ENCODE assay signal across 9 mouse cellular contexts in the genomic region with DNA sequence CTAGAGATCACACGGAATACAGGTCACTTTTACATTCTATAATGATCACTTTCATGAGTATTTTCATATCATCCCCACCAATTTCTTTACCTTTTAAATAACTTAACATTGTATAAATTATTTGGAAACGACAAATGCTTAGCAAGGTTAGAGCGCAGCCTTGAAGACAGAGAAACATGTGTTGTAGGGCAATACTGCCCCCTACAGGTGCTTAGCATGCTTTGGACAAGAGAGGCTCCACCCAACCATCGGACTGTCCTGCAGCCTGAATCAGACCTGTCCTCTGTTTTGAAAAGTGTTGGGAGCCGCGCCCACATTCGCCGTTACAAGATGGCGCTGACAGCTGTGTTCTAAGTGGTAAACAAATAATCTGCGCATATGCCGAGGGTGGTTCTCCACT. TPM values are rescaled to one million over a fixed set of nuclear protein-coding genes. Genes with fewer than 3 reads are reported as not detected.
DNase-seq lines count a peak whose midpoint lies in the region; ATAC-seq and TF ChIP-seq lines count a peak whose summit lies in the region.
"Had no signal": no experiment of that assay in that cellular context is flagged by ENCODE, and none has a peak within 500 bp of the region (broad histone marks: within the 10 kb centered on the region; RNA-seq: fewer than 3 reads in every experiment).

No protein-coding gene starts in this region.

- TF ChIP-seq CTCF in Patski (IDR thresholded peaks at IDR 0.05), result peak; percentile 34

- in situ Hi-C loops in Patski (cut with MboI; ENCODE audit: low pct_unique_long_range_greater_than_20kb), result no loop called here

- peak; percentile 6 for DNase-seq in left cerebral cortex, postnatal 4 days
- no peak for DNase-seq in left cerebral cortex, postnatal 25 days (ENCODE audit: low spot score in 2 of 2)
- no peak for DNase-seq in Patski (ENCODE audit: low read depth, low spot score)
- peak; percentile 46 for DNase-seq in heart, embryonic 10.5 days (ENCODE audit: low spot score)
- DNase-seq in splenic B cell, adult 2 months (ENCODE audit: low read depth, low spot score), result peak; percentile 77
- DNase-seq in ovary, postnatal 10 days (ENCODE audit: low spot score), result no peak
- DNase-seq in limb, embryonic 10.5 days (ENCODE audit: low spot score), result no peak

- peaks cover 6% of the 10 kb centered on the region; the same call in 1 of the 2 replicates for H3K4me1 ChIP-seq in heart, embryonic 10.5 days
- no peaks in the 10 kb centered on the region for H3K4me1 ChIP-seq in limb, embryonic 10.5 days
- no peaks in the 10 kb centered on the region for H3K4me1 ChIP-seq in forebrain, embryonic 12.5 days

- no peak for ATAC-seq in Patski
- ATAC-seq in forebrain, embryonic 12.5 days (ENCODE audit: low FRiP score), result no peak

- WGBS in heart, embryonic 10.5 days, result 96% methylated on average over 11 of the region's 11 CpGs
- WGBS in limb, embryonic 10.5 days, result 99% methylated on average over 11 of the region's 11 CpGs
- WGBS in forebrain, embryonic 12.5 days, result 95% methylated on average over 11 of the region's 11 CpGs

- no peak overlapping the region for H3K4me3 ChIP-seq in heart, embryonic 10.5 days
- H3K4me3 ChIP-seq in limb, embryonic 10.5 days, result no peak overlapping the region
- H3K4me3 ChIP-seq in forebrain, embryonic 12.5 days (replicated peaks), result no peak overlapping the region
- H3K4me3 ChIP-seq: myocyte had no signal

- intact Hi-C loops in left cerebral cortex, postnatal 4 days (cut with DNase I), result no loop called here
- intact Hi-C loops in left cerebral cortex, postnatal 25 days (cut with DNase I), result no loop called here

- H3K4me2 ChIP-seq in forebrain, embryonic 12.5 days, result no peak overlapping the region

- CTCF ChIA-PET in Patski (lab: Charles Lee), result no interaction called here

- H3K9me3 ChIP-seq in heart, embryonic 10.5 days, result no peaks in the 10 kb centered on the region
- no peaks in the 10 kb centered on the region for H3K9me3 ChIP-seq in limb, embryonic 10.5 days (replicated peaks)
- no peaks in the 10 kb centered on the region for H3K9me3 ChIP-seq in forebrain, embryonic 12.5 days

- POLR2A ChIA-PET in Patski (lab: Charles Lee), result no interaction called here

- no peak overlapping the region for H3K27ac ChIP-seq in heart, embryonic 10.5 days
- H3K27ac ChIP-seq in limb, embryonic 10.5 days, result no peak overlapping the region
- H3K27ac ChIP-seq in forebrain, embryonic 12.5 days, result no peak overlapping the region

- H3K27me3 ChIP-seq in Patski, result no peaks in the 10 kb centered on the region
- no peaks in the 10 kb centered on the region for H3K27me3 ChIP-seq in heart, embryonic 10.5 days (ENCODE audit: insufficient read depth, poor library complexity, severe bottlenecking)
- no peaks in the 10 kb centered on the region for H3K27me3 ChIP-seq in splenic B cell, adult 2 months (ENCODE audit: control insufficient read depth, insufficient read depth, low read length, poor library complexity, severe bottlenecking)
- no peaks in the 10 kb centered on the region for H3K27me3 ChIP-seq in limb, embryonic 10.5 days (ENCODE audit: low read depth, poor library complexity, severe bottlenecking)
- H3K27me3 ChIP-seq in forebrain, embryonic 12.5 days, result no peaks in the 10 kb centered on the region

- H3K9ac ChIP-seq in forebrain, embryonic 12.5 days, result no peak overlapping the region

- no peaks in the 10 kb centered on the region for H3K36me3 ChIP-seq in heart, embryonic 10.5 days
- H3K36me3 ChIP-seq in splenic B cell, adult 2 months (ENCODE audit: control insufficient read depth, insufficient read depth, low read length, poor library complexity, severe bottlenecking), result no peaks in the 10 kb centered on the region
- H3K36me3 ChIP-seq in limb, embryonic 10.5 days, result no peaks in the 10 kb centered on the region
- no peaks in the 10 kb centered on the region for H3K36me3 ChIP-seq in forebrain, embryonic 12.5 days (replicated peaks)

RNA-seq across cellular contexts. Expression of a gene that starts 24.8 kb away (rescaled TPM):
- total RNA-seq in left cerebral cortex, postnatal 4 days (2021), result 10 to 100 TPM; 33.7 to 39.3 TPM
- 10 to 100 TPM; 23.5 to 26.2 TPM for total RNA-seq in left cerebral cortex, postnatal 25 days (2021)
- 38.9 TPM for polyA plus RNA-seq in Patski (2021)
- 47.9 and 55.7 TPM in 2 replicates for polyA plus RNA-seq in heart, embryonic 10.5 days (2016; fragmentation: Nextera tagmentation; extraction: Ambion mirVana)
- polyA plus RNA-seq in limb, embryonic 10.5 days (2016; fragmentation: Nextera tagmentation; extraction: Ambion mirVana), result 59.1 and 67.7 TPM in 2 replicates
- 74.3 and 78.0 TPM in 2 replicates for polyA plus RNA-seq in forebrain, embryonic 12.5 days (2016; fragmentation: Nextera tagmentation; extraction: Ambion mirVana)

RNA-seq across cellular contexts. Expression of a gene that starts 44.0 kb away (rescaled TPM):
- 10 to 100 TPM; 47.2 to 48.5 TPM for total RNA-seq in left cerebral cortex, postnatal 4 days (2021)
- 10 to 100 TPM; 69.7 to 76.3 TPM for total RNA-seq in left cerebral cortex, postnatal 25 days (2021)
- polyA plus RNA-seq in Patski (2021), result 50.8 TPM
- 75.0 and 85.1 TPM in 2 replicates for polyA plus RNA-seq in heart, embryonic 10.5 days (2016; fragmentation: Nextera tagmentation; extraction: Ambion mirVana)
- 76.4 and 78.8 TPM in 2 replicates for polyA plus RNA-seq in limb, embryonic 10.5 days (2016; fragmentation: Nextera tagmentation; extraction: Ambion mirVana)
- polyA plus RNA-seq in forebrain, embryonic 12.5 days (2016; fragmentation: Nextera tagmentation; extraction: Ambion mirVana), result 52.5 and 54.7 TPM in 2 replicates

RNA-seq across cellular contexts. Expression of a gene that starts 52.1 kb away (rescaled TPM):
- 10 to 100 TPM; 23.4 to 27.2 TPM for total RNA-seq in left cerebral cortex, postnatal 4 days (2021)
- 10 to 100 TPM; 44.2 to 53.5 TPM for total RNA-seq in left cerebral cortex, postnatal 25 days (2021)
- 26.2 TPM for polyA plus RNA-seq in Patski (2021)
- polyA plus RNA-seq in heart, embryonic 10.5 days (2016; fragmentation: Nextera tagmentation; extraction: Ambion mirVana), result 41.5 and 45.9 TPM in 2 replicates
- 14.3 and 15.7 TPM in 2 replicates for polyA plus RNA-seq in limb, embryonic 10.5 days (2016; fragmentation: Nextera tagmentation; extraction: Ambion mirVana)
- polyA plus RNA-seq in forebrain, embryonic 12.5 days (2016; fragmentation: Nextera tagmentation; extraction: Ambion mirVana), result 12.3 and 13.8 TPM in 2 replicates

Comparison
In these comparisons a context has a peak if more than half of its experiments do, and no peak if none do; other contexts are left out.
1. DNase-seq: peak in left cerebral cortex, postnatal 4 days (single experiment), heart, embryonic 10.5 days (single experiment) and splenic B cell, adult 2 months (single experiment); none in left cerebral cortex, postnatal 25 days (0 of 2), Patski (single experiment), ovary, postnatal 10 days (single experiment) and limb, embryonic 10.5 days (single experiment).